Mouse (Mus musculus): ENCODE measurements around the gene Chst5. TPM values are rescaled to one million over a fixed set of nuclear protein-coding genes. Genes with fewer than 3 reads are reported as not detected.

The Chst5 gene
- polyA plus RNA-seq, 1 experiment from 2014 or later = 0.41 TPM

- no peaks in the 10 kb centered on the region for H3K36me3 ChIP-seq (ENCODE audit: control insufficient read depth, insufficient read depth, low read length)
- ATAC-seq (replicated peaks; ENCODE audit: low FRiP score) = no peak
- H3K27ac ChIP-seq (ENCODE audit: low read depth, low read length) = no peak overlapping the region
- H3K9me3 ChIP-seq (ENCODE audit: control insufficient read depth, low read length) = no peaks in the 10 kb centered on the region; the same call in 1 of the 2 replicates
- peaks cover 38% of the 10 kb centered on the region for H3K27me3 ChIP-seq (replicated peaks; ENCODE audit: control insufficient read depth, insufficient read depth, low read length)
- WGBS = 13% methylated on average over 86 of the region's 86 CpGs
- no peak for DNase-seq (ENCODE audit: low spot score)
- H3K4me2 ChIP-seq = peak overlapping the region; percentile 41
- H3K4me1 ChIP-seq (replicated peaks; ENCODE audit: control insufficient read depth, insufficient read depth, low read length) = no peaks in the 10 kb centered on the region
- H3K4me3 ChIP-seq (ENCODE audit: low read depth, low read length) = peak overlapping the region; percentile 10; the same call in 1 of the 2 replicates
- no peak overlapping the region for H3K9ac ChIP-seq (ENCODE audit: low read depth, low read length)
Measured at GRCm38 (mm10) chr8:111889931-111890910, 20.0 kb downstream of the Chst5 start.

GRCm38 (mm10) chr8:111888091-111888650 lies 22.1 kb downstream of the Chst5 start:
- Histone ChIP-seq H3K4me1 (replicated peaks; ENCODE audit: control insufficient read depth, insufficient read depth, low read length) (no peaks in the 10 kb centered on the region), H3K27ac (ENCODE audit: low read depth, low read length) (no peak overlapping the region), H3K36me3 (ENCODE audit: control insufficient read depth, insufficient read depth, low read length) (no peaks in the 10 kb centered on the region), H3K4me3 (ENCODE audit: low read depth, low read length) (no peak overlapping the region), H3K4me2 (no peak overlapping the region), H3K9me3 (ENCODE audit: control insufficient read depth, low read length) (no peaks in the 10 kb centered on the region), H3K27me3 (replicated peaks; ENCODE audit: control insufficient read depth, insufficient read depth, low read length) (peaks cover 38% of the 10 kb centered on the region), H3K9ac (ENCODE audit: low read depth, low read length) (no peak overlapping the region)
- ATAC-seq (replicated peaks; ENCODE audit: low FRiP score) (no peak), DNase-seq (ENCODE audit: low spot score) (no peak)
- 51% methylated on average over 7 of the region's 7 CpGs for WGBS

GRCm38 (mm10) chr8:111887479-111887878 lies 22.8 kb downstream of the Chst5 start:
- peaks cover 38% of the 10 kb centered on the region for H3K27me3 ChIP-seq (replicated peaks; ENCODE audit: control insufficient read depth, insufficient read depth, low read length)
- WGBS = 70% methylated on average over 1 of the region's 1 CpGs

GRCm38 (mm10) chr8:111883615-111884014 lies 26.6 kb downstream of the Chst5 start:
- no peaks in the 10 kb centered on the region for H3K4me1 ChIP-seq (replicated peaks; ENCODE audit: control insufficient read depth, insufficient read depth, low read length)
- H3K27me3 ChIP-seq (replicated peaks; ENCODE audit: control insufficient read depth, insufficient read depth, low read length) = peaks cover 5% of the 10 kb centered on the region
- ATAC-seq (replicated peaks; ENCODE audit: low FRiP score) (no peak), DNase-seq (ENCODE audit: low spot score) (no peak)
- 83% methylated on average over 4 of the region's 4 CpGs for WGBS
- no peaks in the 10 kb centered on the region for H3K9me3 ChIP-seq (ENCODE audit: control insufficient read depth, low read length)
- H3K27ac ChIP-seq (ENCODE audit: low read depth, low read length) = no peak overlapping the region
- no peak overlapping the region for H3K4me2 ChIP-seq
- H3K4me3 ChIP-seq (ENCODE audit: low read depth, low read length) = no peak overlapping the region
- no peak overlapping the region for H3K9ac ChIP-seq (ENCODE audit: low read depth, low read length)
- no peaks in the 10 kb centered on the region for H3K36me3 ChIP-seq (ENCODE audit: control insufficient read depth, insufficient read depth, low read length)

More at GRCm38 (mm10) chr8:111887479-111887878, 22.8 kb downstream of the Chst5 start:
- Histone ChIP-seq H3K4me1 (replicated peaks; ENCODE audit: control insufficient read depth, insufficient read depth, low read length) (no peaks in the 10 kb centered on the region), H3K36me3 (ENCODE audit: control insufficient read depth, insufficient read depth, low read length) (no peaks in the 10 kb centered on the region), H3K27ac (ENCODE audit: low read depth, low read length) (no peak overlapping the region), H3K4me2 (no peak overlapping the region), H3K9ac (ENCODE audit: low read depth, low read length) (no peak overlapping the region), H3K4me3 (ENCODE audit: low read depth, low read length) (no peak overlapping the region), H3K9me3 (ENCODE audit: control insufficient read depth, low read length) (no peaks in the 10 kb centered on the region)
- DNase-seq (ENCODE audit: low spot score) (no peak), ATAC-seq (replicated peaks; ENCODE audit: low FRiP score) (peak; percentile 76)

GRCm38 (mm10) chr8:111881591-111881990 lies 28.7 kb downstream of the Chst5 start:
- DNase-seq (ENCODE audit: low spot score) (no peak), ATAC-seq (replicated peaks; ENCODE audit: low FRiP score) (0 out of 2 replicates have a peak, but pooled peaks have one; percentile 18)
- Histone ChIP-seq H3K4me1 (replicated peaks; ENCODE audit: control insufficient read depth, insufficient read depth, low read length) (no peaks in the 10 kb centered on the region), H3K27ac (ENCODE audit: low read depth, low read length) (no peak overlapping the region), H3K9ac (ENCODE audit: low read depth, low read length) (no peak overlapping the region), H3K4me2 (no peak overlapping the region), H3K4me3 (ENCODE audit: low read depth, low read length) (no peak overlapping the region), H3K36me3 (ENCODE audit: control insufficient read depth, insufficient read depth, low read length) (no peaks in the 10 kb centered on the region), H3K9me3 (ENCODE audit: control insufficient read depth, low read length) (no peaks in the 10 kb centered on the region), H3K27me3 (replicated peaks; ENCODE audit: control insufficient read depth, insufficient read depth, low read length) (no peaks in the 10 kb centered on the region; the same call in 1 of the 2 replicates)
- WGBS = 3% methylated on average over 2 of the region's 2 CpGs

GRCm38 (mm10) chr8:111877711-111878110 lies 32.5 kb downstream of the Chst5 start:
- no peaks in the 10 kb centered on the region for H3K27me3 ChIP-seq (replicated peaks; ENCODE audit: control insufficient read depth, insufficient read depth, low read length)
- no peak overlapping the region for H3K27ac ChIP-seq (ENCODE audit: low read depth, low read length)
- no peaks in the 10 kb centered on the region for H3K9me3 ChIP-seq (ENCODE audit: control insufficient read depth, low read length)
- peaks cover 7% of the 10 kb centered on the region; the same call in 1 of the 2 replicates for H3K4me1 ChIP-seq (replicated peaks; ENCODE audit: control insufficient read depth, insufficient read depth, low read length)
- no peaks in the 10 kb centered on the region for H3K36me3 ChIP-seq (ENCODE audit: control insufficient read depth, insufficient read depth, low read length)
- no peak overlapping the region for H3K4me2 ChIP-seq
- WGBS = 66% methylated on average over 9 of the region's 9 CpGs
- ATAC-seq (replicated peaks; ENCODE audit: low FRiP score) (no peak), DNase-seq (ENCODE audit: low spot score) (no peak)
- H3K4me3 ChIP-seq (ENCODE audit: low read depth, low read length) = no peak overlapping the region
- H3K9ac ChIP-seq (ENCODE audit: low read depth, low read length) = no peak overlapping the region

GRCm38 (mm10) chr8:111876355-111876948 lies 33.8 kb downstream of the Chst5 start, which contains the start of gene Tmem170:
Tmem170 (minus strand) TSS chr8:111876750.
- peaks cover 7% of the 10 kb centered on the region; the same call in 1 of the 2 replicates for H3K4me1 ChIP-seq (replicated peaks; ENCODE audit: control insufficient read depth, insufficient read depth, low read length)
- no peaks in the 10 kb centered on the region for H3K9me3 ChIP-seq (ENCODE audit: control insufficient read depth, low read length)
- H3K27me3 ChIP-seq (replicated peaks; ENCODE audit: control insufficient read depth, insufficient read depth, low read length) = no peaks in the 10 kb centered on the region
- peak; percentile 99 for ATAC-seq (replicated peaks; ENCODE audit: low FRiP score)
- H3K36me3 ChIP-seq (ENCODE audit: control insufficient read depth, insufficient read depth, low read length) = no peaks in the 10 kb centered on the region
- H3K27ac ChIP-seq (ENCODE audit: low read depth, low read length) = peak within 1 kb of the TSS; percentile 70
- peak within 1 kb of the TSS; percentile 80 for H3K4me3 ChIP-seq (ENCODE audit: low read depth, low read length)
- H3K9ac ChIP-seq (ENCODE audit: low read depth, low read length) = peak within 1 kb of the TSS; percentile 64
- DNase-seq (ENCODE audit: low spot score) = peak; percentile 96
- WGBS = under 1% methylated on average over 45 of the region's 53 CpGs
- H3K4me2 ChIP-seq = peak within 1 kb of the TSS; percentile 68

GRCm38 (mm10) chr8:111875758-111876157 lies 34.5 kb downstream of the Chst5 start:
- Histone ChIP-seq H3K27me3 (replicated peaks; ENCODE audit: control insufficient read depth, insufficient read depth, low read length) (no peaks in the 10 kb centered on the region), H3K4me2 (peak overlapping the region; percentile 68), H3K9me3 (ENCODE audit: control insufficient read depth, low read length) (no peaks in the 10 kb centered on the region), H3K36me3 (ENCODE audit: control insufficient read depth, insufficient read depth, low read length) (no peaks in the 10 kb centered on the region), H3K27ac (ENCODE audit: low read depth, low read length) (no peak overlapping the region), H3K4me1 (replicated peaks; ENCODE audit: control insufficient read depth, insufficient read depth, low read length) (peaks cover 7% of the 10 kb centered on the region; the same call in 1 of the 2 replicates), H3K4me3 (ENCODE audit: low read depth, low read length) (peak overlapping the region; percentile 80), H3K9ac (ENCODE audit: low read depth, low read length) (peak overlapping the region; percentile 64)
- DNase-seq (ENCODE audit: low spot score) (no peak), ATAC-seq (replicated peaks; ENCODE audit: low FRiP score) (no peak)
- 25% methylated on average over 9 of the region's 9 CpGs for WGBS

Measured in liver, embryonic 11.5 days (tissue).